Mouse (Mus musculus) neutrophil, adult 65 days (primary cell): Measurements from ENCODE around the gene Sycp2. TPM values are rescaled to one million over a fixed set of nuclear protein-coding genes. Genes with fewer than 3 reads are reported as not detected.

ENCODE experiments used
- total RNA-seq: library from RNA; stranded (reverse); gene quantifications from 2 replicates; pipeline ENCODE4 v1.2.4, GENCODE M21; 2023

Sycp2 gene
- 9.0 and 10.0 TPM in 2 replicates for total RNA-seq

GRCm38 (mm10) chr2:178407053-178407815 lies at the start of gene Sycp2:
TSS of gene Sycp2 (minus strand) at chr2:178407685.

GRCm38 (mm10) chr2:178430231-178430630 lies 22.7 kb upstream of the Sycp2 start, which contains the start of gene Cdh26:
TSS of gene Cdh26 (plus strand) at chr2:178430531.

GRCm38 (mm10) chr2:178414261-178415149 lies 7.0 kb upstream of the Sycp2 start, which contains the start of the genes Ppp1r3d and Fam217b:
TSS of gene Ppp1r3d (minus strand) at chr2:178414472.
TSS of gene Fam217b (plus strand) at chr2:178414524.

Other genes with a start within 250 kb of the Sycp2 start
- gene Ppp1r3d, start 6.8 kb upstream of the Sycp2 start, total RNA-seq: 33.4 and 42.4 TPM in 2 replicates
- 29.3 and 38.9 TPM in 2 replicates for gene Fam217b, start 6.8 kb upstream of the Sycp2 start, total RNA-seq
- gene Cdh26, start 22.8 kb upstream of the Sycp2 start, total RNA-seq: not detected in 2 replicates